Mouse (Mus musculus) small intestine, adult 2 months (tissue): ENCODE measurements at regions not wholly inside any gene's neighbourhood (a gene's known extent, or its start where the extent isn't known, plus 50 kb on each side); places are given as distances from the start of the nearest gene placed in this dataset.

ENCODE experiments used
- CTCF ChIP-seq: fragments of 200-500 bp; IDR thresholded peaks from 2 replicates; pipeline ENCODE4 v1.5.1; 2012; ENCODE audit warnings: low read depth, mild to moderate bottlenecking, control low read depth, inconsistent platforms, low read length, moderate library complexity, mixed read lengths; ENCODE audit not compliant: insufficient replicate concordance, insufficient read length; ENCODE audit errors: extremely low read depth
- POLR2A ChIP-seq: fragments of 200-500 bp; IDR thresholded peaks from 2 replicates; pipeline ENCODE4 v1.6.1; 2012; ENCODE audit warnings: low read depth, mild to moderate bottlenecking, control low read depth, inconsistent platforms, low read length, moderate library complexity

DNA sequence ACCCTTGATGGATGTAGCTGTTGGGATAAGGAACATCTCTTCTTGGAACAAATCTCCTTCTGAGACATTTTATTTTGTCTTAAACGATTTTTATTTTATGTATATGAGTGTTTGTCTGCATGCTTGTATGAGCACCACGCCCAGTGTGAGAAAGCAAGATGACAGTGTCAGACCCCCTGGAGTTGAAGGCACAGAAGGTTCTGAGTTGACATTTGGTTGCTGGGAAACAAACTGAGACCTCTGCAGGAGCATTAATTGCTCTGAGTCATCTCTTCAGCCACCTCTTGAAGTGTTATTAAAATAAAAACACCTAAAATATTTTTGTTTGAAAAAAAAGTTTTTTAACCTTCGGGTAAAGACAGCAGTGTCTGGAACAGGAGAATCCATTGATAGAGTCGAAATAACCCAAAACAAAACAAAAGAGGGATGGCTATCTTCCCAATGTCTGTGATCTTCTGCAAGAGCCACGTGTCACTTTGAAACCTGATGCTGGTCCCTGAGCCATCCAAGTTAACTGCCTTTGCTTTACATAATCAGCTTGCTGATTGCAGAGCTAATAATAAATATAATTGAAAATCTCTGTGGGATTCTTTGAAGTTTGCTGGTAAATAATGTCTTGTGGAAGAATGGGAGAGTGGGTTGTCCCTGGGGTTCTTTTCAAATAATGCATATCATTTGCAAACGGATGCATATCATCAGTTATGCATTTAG lies 92.8 kb upstream of the 1700024P04Rik start:
- TF ChIP-seq CTCF (no peak), POLR2A (no peak)
